Mouse (Mus musculus) cerebral cortex, adult 2 months (tissue): ENCODE measurements around the gene Xrra1.

Experiments
- WGBS: fragments of 180-500 bp; shearing (Covaris S2); methylation state at CpG from one replicate; pipeline ENCODE4 v1.1.7; 2018; 5-methylcytosine and 5-hydroxymethylcytosine counted together

Gene Xrra1

DNA sequence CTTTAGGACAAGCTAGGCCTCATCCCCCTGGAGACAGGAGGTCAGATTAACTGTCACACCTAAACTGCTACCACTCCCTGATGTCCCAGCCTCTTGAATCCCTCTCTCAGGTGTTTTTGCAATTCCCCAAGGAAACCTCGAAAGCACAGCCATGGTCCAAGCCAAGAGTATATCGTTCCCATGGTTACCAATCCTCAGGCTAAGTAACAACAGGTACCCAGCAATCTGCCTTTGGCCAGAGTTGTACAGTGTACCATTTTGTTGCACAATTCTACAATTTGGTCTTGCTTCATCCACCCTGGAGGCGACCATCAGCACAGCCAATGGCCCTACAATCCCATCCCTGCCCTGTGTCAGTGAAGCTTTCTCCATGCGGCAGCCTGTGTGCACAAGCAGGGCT lies 38.0 kb downstream of the Xrra1 start:
- WGBS: 86% methylated on average over 4 of the region's 4 CpGs

DNA sequence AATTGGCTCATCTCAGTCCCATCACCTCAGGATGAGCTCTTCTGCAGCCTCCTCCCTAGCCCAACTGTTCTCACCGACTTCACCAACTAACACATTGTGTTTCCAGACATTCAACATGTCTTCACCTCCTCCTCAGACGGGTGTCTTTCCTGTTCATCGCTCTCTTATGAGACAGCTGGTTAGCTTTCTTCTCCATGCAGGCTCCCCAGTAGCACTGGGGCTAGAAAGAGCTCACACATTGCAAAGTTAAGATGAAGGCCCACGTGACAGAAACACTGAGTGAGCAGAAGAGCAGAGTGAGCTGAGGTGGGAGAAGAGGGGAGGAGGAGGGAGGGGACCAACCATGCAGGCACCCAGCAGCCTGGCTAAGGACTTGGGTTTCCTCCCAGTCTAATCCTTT lies 43.3 kb downstream of the Xrra1 start:
- 47% methylated on average over 4 of the region's 4 CpGs for WGBS

DNA sequence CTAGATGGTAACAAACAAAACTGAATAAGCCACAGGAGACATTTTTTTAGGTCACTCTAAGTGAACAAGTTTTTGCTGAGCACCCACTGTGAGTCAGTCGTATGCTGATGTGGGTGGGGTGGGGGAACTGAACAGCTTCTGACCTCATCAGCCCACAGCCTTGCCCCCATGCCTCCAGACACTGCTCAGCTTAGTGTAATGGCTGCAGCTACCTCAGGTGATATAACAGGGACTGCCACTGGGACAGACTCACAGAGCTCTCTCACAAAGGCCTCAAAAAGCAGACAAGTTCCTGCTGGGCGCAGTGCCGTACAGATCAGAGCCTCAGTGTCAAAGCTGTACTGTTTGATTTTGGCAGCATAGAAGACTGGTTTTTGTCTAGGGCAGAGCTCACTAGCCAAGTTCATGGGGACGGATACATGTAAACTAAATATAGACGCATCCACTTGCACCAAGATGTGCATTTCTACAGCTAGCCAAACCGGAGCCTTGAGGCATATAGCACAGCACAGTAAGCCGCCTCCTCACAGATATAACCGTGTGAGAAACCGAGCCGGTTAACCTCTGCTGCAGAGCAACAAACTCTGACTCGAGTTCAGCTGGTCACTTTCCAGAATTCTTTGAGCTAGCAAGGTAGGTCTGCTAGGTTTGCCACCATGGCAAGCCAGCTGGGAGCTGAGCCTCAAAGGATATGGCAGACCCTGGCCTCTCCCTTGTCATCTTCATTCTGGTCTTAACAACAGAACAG lies 44.2 kb downstream of the Xrra1 start:
- WGBS: 27% methylated on average over 11 of the region's 11 CpGs

GRCm38 (mm10) chr7:99904421-99905005 lies 45.6 kb downstream of the Xrra1 start:
- 57% methylated on average over 3 of the region's 3 CpGs for WGBS

DNA sequence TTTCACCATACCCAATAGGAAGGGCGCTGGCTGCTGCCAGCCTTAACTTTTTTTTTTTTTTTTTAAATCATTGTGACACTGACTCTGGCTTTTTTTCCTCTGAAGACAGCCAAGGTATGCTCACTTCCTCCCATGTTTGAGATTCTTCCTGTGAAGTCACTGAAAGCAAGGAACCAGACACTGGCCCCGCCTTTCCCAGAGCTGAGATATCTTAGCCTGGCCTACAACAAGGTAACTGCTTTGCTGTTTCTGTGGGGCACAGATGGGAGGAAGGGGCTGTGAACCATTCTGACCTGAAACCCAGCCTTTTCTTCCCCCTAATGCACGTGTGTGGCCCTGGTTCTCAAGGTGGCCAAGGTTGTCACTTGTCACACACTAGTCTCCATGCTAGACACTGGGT lies 47.4 kb downstream of the Xrra1 start:
- WGBS: 86% methylated on average over 3 of the region's 3 CpGs

- 95% methylated on average over 3 of the region's 3 CpGs for WGBS
Observed at GRCm38 (mm10) chr7:99907463-99907862, 48.5 kb downstream of the Xrra1 start.

DNA sequence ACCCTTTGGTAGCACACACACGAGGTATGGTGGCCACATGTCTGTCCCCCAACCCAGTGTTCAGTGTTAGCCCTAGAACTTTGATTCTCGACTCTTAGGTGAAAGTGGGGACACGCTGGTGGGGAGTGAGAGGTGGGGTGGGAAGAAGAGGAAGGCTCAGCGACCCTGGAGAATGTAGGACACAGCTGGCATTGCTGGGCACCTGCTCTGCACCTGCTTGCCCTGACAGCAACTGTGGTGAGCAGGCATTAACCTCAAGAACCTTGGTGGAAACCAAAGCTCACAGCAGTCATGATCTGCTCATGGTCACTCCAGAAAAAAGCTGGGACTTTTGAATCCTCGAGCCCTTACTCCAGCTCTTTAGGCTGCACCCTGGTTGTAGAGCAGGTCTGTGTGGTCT lies 52.1 kb downstream of the Xrra1 start:
- 79% methylated on average over 5 of the region's 5 CpGs for WGBS

- 88% methylated on average over 10 of the region's 10 CpGs for WGBS
Observed at GRCm38 (mm10) chr7:99914316-99914715, 55.4 kb downstream of the Xrra1 start.

DNA sequence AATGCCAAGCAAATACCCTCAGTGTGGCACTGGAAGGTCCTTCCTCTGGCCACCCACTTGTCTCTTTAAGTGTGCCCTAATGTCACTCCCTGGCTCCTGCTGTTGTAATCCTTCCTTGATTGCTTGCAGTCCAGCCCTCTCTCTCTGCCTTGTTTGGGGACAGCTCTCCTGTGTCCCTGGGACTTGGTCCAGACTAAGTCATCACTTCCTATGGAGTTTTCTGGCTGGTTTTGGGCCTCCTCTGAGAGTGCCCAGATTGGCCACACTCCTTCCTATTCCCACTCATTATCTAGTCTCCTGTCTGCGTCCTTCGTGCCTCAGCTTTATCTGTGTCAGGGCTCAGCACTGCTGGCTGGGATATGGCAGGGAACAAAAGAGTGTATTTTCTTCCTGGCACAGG lies 56.6 kb downstream of the Xrra1 start:
- WGBS: 60% methylated on average over 2 of the region's 2 CpGs

GRCm38 (mm10) chr7:99916741-99917319 lies 57.9 kb downstream of the Xrra1 start:
- 3% methylated on average over 22 of the region's 22 CpGs for WGBS

GRCm38 (mm10) chr7:99917320-99917844 lies 58.5 kb downstream of the Xrra1 start:
- WGBS: 2% methylated on average over 36 of the region's 36 CpGs

DNA sequence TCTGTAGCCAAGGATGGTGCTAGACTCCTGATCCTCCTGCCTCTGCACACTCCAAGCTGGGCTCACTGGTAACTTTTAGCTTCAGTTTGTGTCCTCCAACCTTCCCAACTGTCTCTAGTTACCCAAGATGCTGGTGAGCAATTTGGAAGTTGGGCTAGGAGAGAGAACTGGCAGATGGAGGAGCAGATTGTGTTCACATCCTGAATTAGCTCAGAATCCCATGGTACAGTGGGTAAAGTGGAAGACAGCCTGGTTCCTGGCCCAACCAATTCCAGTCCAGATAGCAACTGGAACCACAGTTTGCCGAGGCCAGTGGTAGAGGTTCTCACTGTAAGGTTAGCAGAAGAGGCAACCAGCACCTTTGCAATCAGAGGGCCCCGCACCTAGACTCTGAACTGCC lies 60.2 kb downstream of the Xrra1 start:
- WGBS: 66% methylated on average over 2 of the region's 2 CpGs

DNA sequence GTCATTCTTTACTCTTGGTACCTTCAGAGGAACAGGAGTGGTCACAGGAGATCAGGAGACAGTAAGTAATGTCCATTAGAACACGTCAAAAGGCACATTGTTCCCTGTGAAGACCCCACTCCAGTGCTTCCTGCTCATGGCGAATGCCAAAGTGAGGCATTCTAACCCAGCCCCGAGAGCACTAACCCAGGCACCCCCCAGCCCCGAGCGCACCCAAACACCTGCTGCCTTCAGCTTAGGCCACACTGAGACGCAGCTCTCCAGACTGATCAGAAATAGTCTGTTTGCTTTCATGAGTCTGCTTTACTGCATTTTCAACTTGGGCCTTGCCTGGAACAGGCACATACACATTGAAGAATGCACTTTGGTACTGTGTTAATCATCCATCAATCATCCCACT lies 61.1 kb downstream of the Xrra1 start:
- 89% methylated on average over 6 of the region's 6 CpGs for WGBS

- 85% methylated on average over 2 of the region's 2 CpGs for WGBS
Observed at GRCm38 (mm10) chr7:99920416-99920815, 61.5 kb downstream of the Xrra1 start.

DNA sequence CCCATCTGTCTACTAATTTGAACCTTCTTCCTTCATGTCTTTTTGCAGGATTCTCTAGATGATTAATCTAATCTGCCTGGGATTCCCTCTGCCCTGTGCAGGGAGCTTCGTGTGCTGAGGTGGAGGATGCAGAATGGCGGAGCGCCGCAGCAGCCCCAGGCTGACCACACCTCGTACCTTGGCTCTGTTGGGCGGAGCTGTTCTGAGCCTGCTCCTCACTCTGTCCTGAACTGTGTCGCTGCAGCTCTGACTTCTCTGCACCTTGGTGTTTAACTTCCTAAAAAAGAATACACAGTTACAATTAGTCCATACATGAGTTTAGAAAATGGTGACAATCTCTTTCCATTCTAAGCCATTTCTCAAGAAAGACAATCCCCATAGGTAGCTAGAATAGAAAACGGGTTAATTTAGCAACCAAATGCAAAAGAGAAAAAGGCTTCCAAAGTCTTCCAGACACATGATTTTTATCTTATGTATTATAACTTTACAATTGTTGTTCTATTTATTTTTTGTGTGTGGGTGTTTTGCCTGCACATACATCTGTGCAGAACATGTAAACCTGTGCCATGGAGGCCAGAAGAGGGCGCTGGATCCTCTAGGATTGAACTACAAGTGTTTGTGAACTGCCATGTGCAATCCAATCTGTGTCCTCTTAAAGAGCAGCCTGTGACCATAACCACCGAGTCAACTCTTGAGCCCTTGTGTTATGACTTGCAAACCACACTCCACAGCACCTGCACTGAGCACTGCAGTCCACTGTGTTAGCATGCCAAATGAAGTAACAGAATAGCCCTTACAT lies 68.2 kb downstream of the Xrra1 start:
- WGBS: 66% methylated on average over 10 of the region's 10 CpGs

DNA sequence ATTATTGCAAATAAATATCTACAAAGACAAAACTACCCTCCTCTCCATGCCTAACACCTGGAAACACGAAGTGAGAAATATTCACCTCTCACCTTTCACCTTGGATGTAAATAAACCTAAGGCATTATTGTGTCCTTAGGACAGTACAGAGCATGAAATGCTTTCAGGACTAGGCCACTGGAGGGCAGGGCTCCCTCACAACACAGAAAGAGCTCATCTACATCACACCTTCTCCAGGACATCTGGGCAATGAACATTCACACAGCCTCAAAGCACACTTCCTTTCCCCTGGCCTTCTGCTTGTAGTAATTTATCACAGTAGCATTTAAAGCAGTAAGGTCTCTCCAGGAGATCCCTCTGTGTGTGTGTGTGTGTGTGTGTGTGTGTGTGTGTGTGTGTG lies 76.8 kb downstream of the Xrra1 start:
- 84% methylated on average over 1 of the region's 1 CpGs for WGBS

- WGBS: 93% methylated on average over 1 of the region's 1 CpGs
Observed at GRCm38 (mm10) chr7:99940669-99941068, 81.8 kb downstream of the Xrra1 start.

GRCm38 (mm10) chr7:99944520-99944919 lies 85.6 kb downstream of the Xrra1 start:
- 96% methylated on average over 3 of the region's 3 CpGs for WGBS

- 91% methylated on average over 22 of the region's 22 CpGs for WGBS
Observed at GRCm38 (mm10) chr7:99945012-99945411, 86.1 kb downstream of the Xrra1 start.

DNA sequence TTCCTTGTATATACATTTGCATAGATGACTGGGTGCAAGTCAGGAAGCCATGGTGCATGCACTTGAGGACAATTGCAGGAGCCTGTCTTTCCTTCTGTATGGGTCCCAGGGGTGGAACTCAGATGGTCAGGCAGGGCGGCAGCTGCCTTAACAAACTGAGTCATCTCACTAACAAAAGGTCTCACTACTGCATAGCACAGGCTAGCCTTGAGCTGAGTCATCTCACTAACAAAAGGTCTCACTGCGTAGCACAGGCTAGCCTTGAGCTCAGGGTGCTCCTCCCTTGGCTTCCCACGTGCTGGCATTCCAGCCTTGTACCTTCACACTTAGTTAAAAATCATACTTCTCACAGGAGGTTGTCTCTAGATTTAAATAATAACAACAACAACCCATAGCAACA lies 87.0 kb downstream of the Xrra1 start:
- 79% methylated on average over 3 of the region's 3 CpGs for WGBS

DNA sequence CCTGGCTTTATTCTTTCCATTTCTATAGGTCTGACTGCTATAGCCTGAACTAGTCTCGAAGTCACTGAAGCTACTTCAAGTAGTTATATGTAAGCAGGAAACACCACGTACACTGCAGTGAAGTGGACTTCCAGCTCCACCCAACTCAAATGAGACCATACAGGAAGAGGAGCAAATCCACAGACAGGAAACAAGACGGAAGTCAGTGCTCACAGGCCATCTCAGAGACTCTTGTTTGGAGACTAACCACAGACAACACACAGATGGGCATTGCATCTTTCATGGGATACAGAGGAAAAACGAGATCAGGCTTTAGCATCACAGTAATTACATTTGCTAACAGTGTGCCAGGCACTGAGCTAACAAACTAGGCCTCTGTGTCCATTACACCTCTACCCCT lies 87.4 kb downstream of the Xrra1 start:
- 51% methylated on average over 4 of the region's 4 CpGs for WGBS

DNA sequence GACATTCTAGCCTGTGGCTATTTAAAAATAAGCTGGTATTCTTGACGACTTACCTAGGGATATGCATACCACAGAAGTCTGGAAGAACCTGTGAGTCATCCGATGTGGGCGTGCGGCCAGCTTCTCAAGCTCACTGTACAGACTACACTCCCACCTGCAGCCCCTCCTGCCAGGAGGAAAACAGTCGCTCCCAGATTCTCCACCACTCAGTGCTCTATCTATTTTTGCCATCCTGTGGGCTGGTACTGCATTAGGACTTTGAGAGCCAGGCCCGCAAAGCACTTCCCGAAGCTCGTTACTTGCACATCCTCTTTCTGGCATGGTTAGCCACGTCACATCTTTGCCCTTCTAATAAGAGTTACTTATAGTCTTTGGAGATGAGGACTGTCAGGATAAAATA lies 88.4 kb downstream of the Xrra1 start:
- WGBS: 48% methylated on average over 9 of the region's 9 CpGs
